Mouse (Mus musculus) liver, embryonic 15.5 days (tissue): Measurements from ENCODE around the gene Ddx21. TPM values are rescaled to one million over a fixed set of nuclear protein-coding genes. Genes with fewer than 3 reads are reported as not detected.

Experiments
- ATAC-seq: fragments of 200-750 bp; cut with Nextera tagmentation; 2 replicates; pipeline ENCODE4 v1.8.0; 2017; ENCODE audit warnings: moderate number of reproducible peaks, mild to moderate bottlenecking, moderate library complexity; ENCODE audit not compliant: insufficient read depth
- H3K27ac ChIP-seq: fragments of 300-500 bp; sonication (generic); replicated peaks from 2 replicates; pipeline ENCODE4 v1.5.1; 2015; ENCODE audit warnings: mild to moderate bottlenecking, inconsistent platforms
- H3K27me3 ChIP-seq: fragments of 300-500 bp; sonication (generic); 2 replicates; pipeline ENCODE4 v1.6.1; 2015; ENCODE audit warnings: mild to moderate bottlenecking, inconsistent platforms
- H3K36me3 ChIP-seq: fragments of 300-500 bp; sonication (generic); replicated peaks from 2 replicates; pipeline ENCODE4 v1.6.1; 2015; ENCODE audit warnings: moderate library complexity, mild to moderate bottlenecking, inconsistent platforms
- H3K4me1 ChIP-seq: fragments of 300-500 bp; sonication (generic); replicated peaks from 2 replicates; pipeline ENCODE4 v1.6.1; 2015; ENCODE audit warnings: inconsistent platforms
- H3K4me2 ChIP-seq: fragments of 300-500 bp; sonication (generic); 2 replicates; pipeline ENCODE4 v1.6.1; 2015; ENCODE audit warnings: moderate library complexity, mild to moderate bottlenecking, inconsistent platforms
- H3K4me3 ChIP-seq: fragments of 300-500 bp; sonication (generic); replicated peaks from 2 replicates; pipeline ENCODE4 v1.5.1; 2015; ENCODE audit warnings: mild to moderate bottlenecking, inconsistent platforms
- H3K9ac ChIP-seq: fragments of 300-500 bp; sonication (generic); 2 replicates; pipeline ENCODE4 v1.6.1; 2015; ENCODE audit warnings: moderate library complexity, mild to moderate bottlenecking, inconsistent platforms
- H3K9me3 ChIP-seq: fragments of 300-500 bp; sonication (generic); replicated peaks from 2 replicates; pipeline ENCODE4 v1.6.1; 2016; ENCODE audit warnings: inconsistent platforms
- WGBS: fragments of 180-500 bp; shearing (Covaris S2); methylation state at CpG from one replicate; pipeline ENCODE4 v1.1.7; 2015; ENCODE audit warnings: mixed read lengths; ENCODE audit not compliant: insufficient replicate concordance; 5-methylcytosine and 5-hydroxymethylcytosine counted together
- polyA plus RNA-seq: library from polyadenylated mRNA; unstranded; fragments of >200 nt; fragmentation: Nextera tagmentation; extraction: Ambion mirVana; gene quantifications from 2 replicates; pipeline ENCODE4 v1.2.1, GENCODE M21; 2015

Ddx21 gene
- polyA plus RNA-seq, 1 experiment from 2014 or later = 11.8 TPM

DNA sequence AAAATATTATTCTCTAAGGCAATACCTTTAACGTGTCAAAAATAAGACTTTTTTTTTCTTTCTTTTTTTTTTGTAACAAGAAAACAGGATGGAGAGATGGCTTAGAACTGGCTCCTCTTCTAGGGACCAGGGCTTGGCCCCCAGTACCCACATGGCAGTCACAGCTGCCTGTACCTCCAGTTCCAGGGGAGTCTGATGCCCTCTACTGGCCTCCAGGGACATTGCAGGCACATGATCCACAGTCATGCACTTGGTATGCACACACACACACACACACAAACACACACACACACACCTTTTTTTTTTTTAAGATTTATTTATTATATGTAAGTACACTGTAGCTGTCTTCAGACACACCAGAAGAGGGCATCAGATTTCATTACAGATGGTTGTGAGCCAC, 44.3 kb downstream of the Ddx21 start:
- H3K9ac ChIP-seq = no peak overlapping the region
- no peaks in the 10 kb centered on the region for H3K9me3 ChIP-seq
- WGBS = 69% methylated on average over 1 of the region's 1 CpGs
- 0 out of 2 replicates have a peak, but pooled peaks cover 5% of the 10 kb centered on the region for H3K4me1 ChIP-seq
- H3K27me3 ChIP-seq = no peaks in the 10 kb centered on the region
- H3K4me2 ChIP-seq = no peak overlapping the region
- no peak overlapping the region for H3K27ac ChIP-seq
- H3K4me3 ChIP-seq = no peak overlapping the region
- H3K36me3 ChIP-seq = peaks cover 28% of the 10 kb centered on the region
- no peak for ATAC-seq

DNA sequence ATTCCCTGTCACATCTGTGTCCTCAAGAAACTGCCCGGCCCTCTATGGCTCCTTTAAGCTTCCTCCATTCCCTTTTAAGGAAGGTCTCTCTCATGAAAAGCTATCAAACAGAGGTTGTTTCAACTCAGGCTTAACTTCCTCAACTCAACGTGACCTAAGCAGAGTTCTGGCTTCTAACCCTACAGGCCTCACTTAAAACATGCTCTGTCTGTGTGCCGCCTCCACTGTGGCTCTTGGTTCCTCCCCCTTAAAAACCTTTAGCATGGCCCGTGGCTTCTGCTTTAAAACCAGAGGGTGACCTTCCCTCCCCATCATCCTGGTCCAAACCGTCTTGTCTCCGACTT, 45.6 kb downstream of the Ddx21 start:
- 57% methylated on average over 6 of the region's 6 CpGs for WGBS
- H3K27me3 ChIP-seq = no peaks in the 10 kb centered on the region
- H3K27ac ChIP-seq = no peak overlapping the region
- no peak overlapping the region for H3K4me3 ChIP-seq
- no peak overlapping the region for H3K4me2 ChIP-seq
- no peak for ATAC-seq
- 0 out of 2 replicates have a peak, but pooled peaks cover 5% of the 10 kb centered on the region for H3K4me1 ChIP-seq
- no peak overlapping the region for H3K9ac ChIP-seq
- peaks cover 17% of the 10 kb centered on the region for H3K36me3 ChIP-seq
- H3K9me3 ChIP-seq = no peaks in the 10 kb centered on the region

GRCm38 (mm10) chr10:62555705-62556557, 46.1 kb downstream of the Ddx21 start:
- Histone ChIP-seq H3K9ac (no peak overlapping the region), H3K27ac (no peak overlapping the region), H3K27me3 (no peaks in the 10 kb centered on the region), H3K9me3 (no peaks in the 10 kb centered on the region), H3K4me3 (no peak overlapping the region), H3K4me2 (no peak overlapping the region), H3K36me3 (peaks cover 13% of the 10 kb centered on the region; the same call in 1 of the 2 replicates), H3K4me1 (0 out of 2 replicates have a peak, but pooled peaks cover 5% of the 10 kb centered on the region)
- no peak for ATAC-seq
- WGBS = 52% methylated on average over 11 of the region's 11 CpGs

- no peak overlapping the region for H3K4me3 ChIP-seq
- H3K4me2 ChIP-seq = no peak overlapping the region
- H3K9ac ChIP-seq = no peak overlapping the region
- WGBS = 32% methylated on average over 12 of the region's 12 CpGs
- H3K36me3 ChIP-seq = peaks cover 3% of the 10 kb centered on the region; the same call in 1 of the 2 replicates
- H3K27ac ChIP-seq = no peak overlapping the region
- no peaks in the 10 kb centered on the region for H3K9me3 ChIP-seq
- no peak for ATAC-seq
- H3K4me1 ChIP-seq = peaks cover 14% of the 10 kb centered on the region
- H3K27me3 ChIP-seq = no peaks in the 10 kb centered on the region
Observed at GRCm38 (mm10) chr10:62553611-62554091, 48.4 kb downstream of the Ddx21 start.

GRCm38 (mm10) chr10:62550787-62551300, 51.2 kb downstream of the Ddx21 start:
- no peak overlapping the region for H3K9ac ChIP-seq
- H3K36me3 ChIP-seq = no peaks in the 10 kb centered on the region
- H3K4me2 ChIP-seq = no peak overlapping the region
- H3K4me1 ChIP-seq = peaks cover 11% of the 10 kb centered on the region
- H3K4me3 ChIP-seq = no peak overlapping the region
- no peaks in the 10 kb centered on the region for H3K27me3 ChIP-seq
- H3K27ac ChIP-seq = no peak overlapping the region
- ATAC-seq = no peak
- H3K9me3 ChIP-seq = no peaks in the 10 kb centered on the region
- 55% methylated on average over 7 of the region's 7 CpGs for WGBS

GRCm38 (mm10) chr10:62549523-62550166, 52.4 kb downstream of the Ddx21 start:
- 14% methylated on average over 15 of the region's 16 CpGs for WGBS
- Histone ChIP-seq H3K4me1 (peaks cover 9% of the 10 kb centered on the region), H3K9me3 (no peaks in the 10 kb centered on the region), H3K36me3 (no peaks in the 10 kb centered on the region), H3K27ac (no peak overlapping the region), H3K9ac (no peak overlapping the region), H3K4me3 (no peak overlapping the region), H3K27me3 (no peaks in the 10 kb centered on the region), H3K4me2 (peak overlapping the region; percentile 23)
- ATAC-seq = peak; percentile 70; the same call in 1 of the 2 replicates

GRCm38 (mm10) chr10:62546441-62546840, 55.6 kb downstream of the Ddx21 start:
- H3K9me3 ChIP-seq = no peaks in the 10 kb centered on the region
- WGBS = 67% methylated on average over 10 of the region's 10 CpGs
- peaks cover 28% of the 10 kb centered on the region for H3K4me1 ChIP-seq
- ATAC-seq = no peak
- H3K36me3 ChIP-seq = no peaks in the 10 kb centered on the region
- H3K4me2 ChIP-seq = no peak overlapping the region
- no peak overlapping the region for H3K4me3 ChIP-seq
- 0 out of 2 replicates have a peak overlapping the region, but pooled peaks have one; percentile 29 for H3K27ac ChIP-seq
- no peak overlapping the region for H3K9ac ChIP-seq
- H3K27me3 ChIP-seq = no peaks in the 10 kb centered on the region

GRCm38 (mm10) chr10:62545759-62546158, 56.3 kb downstream of the Ddx21 start:
- Histone ChIP-seq H3K9ac (no peak overlapping the region), H3K4me1 (peaks cover 35% of the 10 kb centered on the region), H3K9me3 (no peaks in the 10 kb centered on the region), H3K27ac (no peak overlapping the region), H3K4me3 (no peak overlapping the region), H3K27me3 (no peaks in the 10 kb centered on the region), H3K4me2 (no peak overlapping the region), H3K36me3 (no peaks in the 10 kb centered on the region)
- ATAC-seq = no peak

- peak overlapping the region; percentile 70; the same call in 1 of the 2 replicates for H3K27ac ChIP-seq
- no peaks in the 10 kb centered on the region for H3K27me3 ChIP-seq
- H3K4me3 ChIP-seq = no peak overlapping the region
- peaks cover 30% of the 10 kb centered on the region for H3K4me1 ChIP-seq
- no peak overlapping the region for H3K4me2 ChIP-seq
- no peaks in the 10 kb centered on the region for H3K36me3 ChIP-seq
- WGBS = 69% methylated on average over 4 of the region's 4 CpGs
- no peak for ATAC-seq
- H3K9me3 ChIP-seq = no peaks in the 10 kb centered on the region
- no peak overlapping the region for H3K9ac ChIP-seq
Observed at GRCm38 (mm10) chr10:62544316-62544715, 57.8 kb downstream of the Ddx21 start.

DNA sequence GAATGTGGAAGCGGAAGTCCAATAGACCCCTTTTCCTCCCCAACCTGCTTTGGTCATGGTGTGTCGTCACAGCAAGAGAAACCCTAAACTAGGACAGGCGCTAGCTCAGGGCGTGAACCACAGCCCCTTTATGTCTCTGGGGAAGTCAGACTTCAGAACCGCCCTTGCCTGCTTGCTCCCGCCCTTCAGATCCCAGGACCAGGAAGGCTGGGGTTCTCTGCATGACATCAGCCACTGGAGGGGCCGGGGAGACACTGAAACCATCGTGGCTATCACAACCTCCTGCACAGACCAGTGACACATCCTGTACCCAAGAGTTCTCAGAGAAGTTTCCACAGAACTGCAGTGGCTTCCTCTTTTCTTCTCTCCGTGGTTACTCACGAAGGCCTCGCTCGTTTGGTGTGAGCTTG, 58.7 kb downstream of the Ddx21 start:
- peak overlapping the region; percentile 15; the same call in 1 of the 2 replicates for H3K4me2 ChIP-seq
- ATAC-seq = peak; percentile 48; the same call in 1 of the 2 replicates

DNA sequence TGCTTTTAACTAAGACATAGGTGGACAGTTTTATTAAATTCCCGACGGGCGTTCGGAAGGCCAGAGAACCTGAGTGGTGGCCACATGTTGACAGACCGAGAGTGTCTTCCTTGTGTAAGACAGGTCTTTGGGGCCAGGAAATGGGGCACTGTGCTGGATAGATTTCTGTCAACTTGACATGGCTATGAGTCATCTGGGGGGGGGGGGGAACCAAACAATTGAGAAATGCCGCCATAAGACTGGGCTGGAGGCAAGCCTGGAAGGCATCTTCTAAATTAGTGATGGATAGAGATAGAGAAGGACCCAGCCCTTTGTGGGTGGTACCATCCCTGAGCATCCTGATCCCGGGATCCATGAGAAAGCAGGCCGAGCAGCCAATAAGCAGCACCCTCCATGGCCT, 59.2 kb downstream of the Ddx21 start:
- 58% methylated on average over 8 of the region's 8 CpGs for WGBS
- Histone ChIP-seq H3K36me3 (no peaks in the 10 kb centered on the region), H3K4me1 (peaks cover 28% of the 10 kb centered on the region), H3K4me3 (0 out of 2 replicates have a peak overlapping the region, but pooled peaks have one; percentile 8), H3K27ac (peak overlapping the region; percentile 70), H3K4me2 (peak overlapping the region; percentile 15; the same call in 1 of the 2 replicates), H3K27me3 (no peaks in the 10 kb centered on the region), H3K9me3 (no peaks in the 10 kb centered on the region), H3K9ac (no peak overlapping the region)
- no peak for ATAC-seq

More for the DNA sequence above, 58.7 kb downstream of the Ddx21 start:
- Histone ChIP-seq H3K27ac (peak overlapping the region; percentile 70), H3K27me3 (no peaks in the 10 kb centered on the region), H3K36me3 (no peaks in the 10 kb centered on the region), H3K4me3 (0 out of 2 replicates have a peak overlapping the region, but pooled peaks have one; percentile 8), H3K9me3 (no peaks in the 10 kb centered on the region), H3K4me1 (peaks cover 28% of the 10 kb centered on the region), H3K9ac (no peak overlapping the region)
- 18% methylated on average over 12 of the region's 12 CpGs for WGBS
